Mouse (Mus musculus) embryonic fibroblast, embryonic 13.5 days (primary cell): ENCODE results near the gene Olfr825. TPM values are rescaled to one million over a fixed set of nuclear protein-coding genes. Genes with fewer than 3 reads are reported as not detected.
"Not testable (repeated sequence)": the region's sequence is repeated elsewhere in the genome, so short reads cannot be mapped to it uniquely, and the experiment has no call there.

ENCODE experiments used
- H3K27ac ChIP-seq: 2 replicates; pipeline ENCODE4 v1.5.1; 2012; ENCODE audit warnings: low read length, control low read depth, inconsistent platforms; ENCODE audit not compliant: insufficient read depth
- H3K4me1 ChIP-seq: 2 replicates; pipeline ENCODE4 v1.6.1; 2011; ENCODE audit warnings: low read length; ENCODE audit not compliant: control insufficient read depth, insufficient read depth
- H3K4me3 ChIP-seq: 2 replicates; pipeline ENCODE4 v1.5.1; 2011; ENCODE audit warnings: mild to moderate bottlenecking, control low read depth, low read length; ENCODE audit not compliant: insufficient read depth
- CTCF ChIP-seq: IDR thresholded peaks from 2 replicates; pipeline ENCODE4 v1.5.1; 2011; ENCODE audit warnings: mild to moderate bottlenecking, control low read depth, low read length, moderate library complexity, borderline replicate concordance; ENCODE audit not compliant: insufficient read depth
- POLR2A ChIP-seq: IDR thresholded peaks from 2 replicates; pipeline ENCODE4 v1.6.1; 2011; ENCODE audit warnings: low read depth, mild to moderate bottlenecking, control low read depth, low read length, moderate library complexity
- polyA plus RNA-seq: library from polyadenylated mRNA; stranded (reverse); fragments of >200 nt; gene quantifications from 2 replicates; pipeline ENCODE4 v1.2.4, GENCODE M21; 2011; ENCODE audit warnings: low read depth; ENCODE audit not compliant: missing spikeins, insufficient read length

Olfr825 gene
- polyA plus RNA-seq, result not detected in 2 replicates

- Histone ChIP-seq H3K4me3 (no peak within 1 kb of the TSS), H3K27ac (no peak within 1 kb of the TSS)
- TF ChIP-seq CTCF (no peak), POLR2A (no peak)
These were observed at the start of gene Olfr825 for GRCm38 (mm10) chr10:130166666-130167065. Gene Olfr825 (minus strand): TSS chr10:130166766.

GRCm38 (mm10) chr10:130214303-130214702 lies 47.7 kb upstream of the Olfr825 start, which contains the start of gene Olfr827:
Gene Olfr827 (minus strand): TSS chr10:130214403.
- Histone ChIP-seq H3K27ac (no peak within 1 kb of the TSS), H3K4me1 (no peaks in the 10 kb centered on the region), H3K4me3 (no peak within 1 kb of the TSS)
- TF ChIP-seq CTCF, result no peak
- TF ChIP-seq POLR2A, result no peak

More at GRCm38 (mm10) chr10:130166666-130167065, at the start of gene Olfr825:
- H3K4me1 ChIP-seq, result no peaks in the 10 kb centered on the region

GRCm38 (mm10) chr10:130184086-130184485 lies 17.5 kb upstream of the Olfr825 start, which contains the start of gene Olfr826:
Gene Olfr826 (minus strand): TSS chr10:130184186.
- Histone ChIP-seq H3K4me1 (no peaks in the 10 kb centered on the region), H3K27ac (no peak within 1 kb of the TSS), H3K4me3 (no peak within 1 kb of the TSS)
- TF ChIP-seq CTCF (no peak), POLR2A (no peak)

GRCm38 (mm10) chr10:130165196-130165595 lies 1.4 kb downstream of the Olfr825 start:
- no peak overlapping the region for H3K4me3 ChIP-seq
- H3K27ac ChIP-seq, result no peak overlapping the region
- TF ChIP-seq CTCF, result no peak
- no peak for TF ChIP-seq POLR2A
- no peaks in the 10 kb centered on the region for H3K4me1 ChIP-seq

GRCm38 (mm10) chr10:130144121-130144520 lies 22.4 kb downstream of the Olfr825 start:
- Histone ChIP-seq H3K4me1 (no peaks in the 10 kb centered on the region), H3K4me3 (no peak overlapping the region), H3K27ac (no peak overlapping the region)
- TF ChIP-seq CTCF (no peak), POLR2A (no peak)

GRCm38 (mm10) chr10:130142481-130142880 lies 24.1 kb downstream of the Olfr825 start:
- H3K4me3 ChIP-seq, H3K4me1 ChIP-seq, H3K27ac ChIP-seq: not testable (repeated sequence)

- TF ChIP-seq POLR2A (no peak), CTCF (no peak)
- Histone ChIP-seq H3K4me3 (no peak overlapping the region), H3K27ac (no peak overlapping the region), H3K4me1 (no peaks in the 10 kb centered on the region)
These were observed 31.8 kb downstream of the Olfr825 start for GRCm38 (mm10) chr10:130134811-130135210.

- H3K27ac ChIP-seq, H3K4me1 ChIP-seq, H3K4me3 ChIP-seq: not testable (repeated sequence)
These were observed 36.7 kb downstream of the Olfr825 start, which contains the start of gene Olfr824 for GRCm38 (mm10) chr10:130129900-130130299. Gene Olfr824 (minus strand): TSS chr10:130130000.

GRCm38 (mm10) chr10:130116045-130116444 lies 50.5 kb downstream of the Olfr825 start:
- H3K4me3 ChIP-seq, H3K27ac ChIP-seq, H3K4me1 ChIP-seq: not testable (repeated sequence)

- not testable (repeated sequence) for H3K27ac ChIP-seq
These were observed 51.3 kb downstream of the Olfr825 start, which contains the start of gene Olfr823 for GRCm38 (mm10) chr10:130115283-130115682. Gene Olfr823 (minus strand): TSS chr10:130115383.

More at GRCm38 (mm10) chr10:130115283-130115682, 51.3 kb downstream of the Olfr825 start, which contains the start of gene Olfr823:
- H3K4me1 ChIP-seq, H3K4me3 ChIP-seq: not testable (repeated sequence)

Other genes with a start within 250 kb of the Olfr825 start
- not detected in 2 replicates for gene Olfr818, start 217.7 kb downstream of the Olfr825 start, polyA plus RNA-seq
- gene Olfr819, start 199.5 kb downstream of the Olfr825 start, polyA plus RNA-seq, result not detected in 2 replicates
- gene Olfr247, start 190.6 kb downstream of the Olfr825 start, polyA plus RNA-seq, result not detected in 2 replicates
- not detected in 2 replicates for gene Gm10310, start 181.7 kb downstream of the Olfr825 start, polyA plus RNA-seq
- not detected in 2 replicates for gene Olfr820, start 154.1 kb downstream of the Olfr825 start, polyA plus RNA-seq
- gene Olfr821, start 136.4 kb downstream of the Olfr825 start, polyA plus RNA-seq, result not detected in 2 replicates
- gene Olfr822, start 95.6 kb downstream of the Olfr825 start, polyA plus RNA-seq, result not detected in 2 replicates
- gene Olfr823, start 51.4 kb downstream of the Olfr825 start, polyA plus RNA-seq, result not detected in 2 replicates
- gene Olfr824, start 36.8 kb downstream of the Olfr825 start, polyA plus RNA-seq, result not detected in 2 replicates
- not detected in 2 replicates for gene Olfr826, start 17.4 kb upstream of the Olfr825 start, polyA plus RNA-seq
- not detected in 2 replicates for gene Olfr827, start 47.6 kb upstream of the Olfr825 start, polyA plus RNA-seq
- not detected in 2 replicates for gene Neurod4, start 113.5 kb upstream of the Olfr825 start, polyA plus RNA-seq
- gene Tespa1, start 156.1 kb upstream of the Olfr825 start, polyA plus RNA-seq, result not detected in 2 replicates
- not detected in 2 replicates for gene Vmn2r84, start 227.6 kb upstream of the Olfr825 start, polyA plus RNA-seq